Mouse (Mus musculus) bone marrow macrophage, adult 2 months (primary cell): ENCODE results near the gene Gm49388.

Experiments used
- CTCF ChIP-seq: IDR thresholded peaks from 2 replicates; pipeline ENCODE4 v1.5.1; 2012; ENCODE audit warnings: low read depth, mild to moderate bottlenecking, low read length, moderate library complexity
- POLR2A ChIP-seq: IDR thresholded peaks from 2 replicates; pipeline ENCODE4 v1.6.1; 2012; ENCODE audit warnings: mild to moderate bottlenecking, low read depth, low read length, borderline replicate concordance

GRCm38 (mm10) chr7:127802313-127802712 lies 16.9 kb downstream of the Gm49388 start:
- TF ChIP-seq CTCF = no peak
- TF ChIP-seq POLR2A = no peak
